Mouse (Mus musculus) common myeloid progenitor, adult 5-6 weeks (primary cell): Measurements from ENCODE around the gene Taf11. TPM values are rescaled to one million over a fixed set of nuclear protein-coding genes. Genes with fewer than 3 reads are reported as not detected.

Experiments
- ATAC-seq: replicated peaks from 2 replicates; pipeline ENCODE4 v1.8.0; 2016; ENCODE audit warnings: low read depth, mild to moderate bottlenecking, moderate TSS enrichment, inconsistent platforms; ENCODE audit not compliant: poor library complexity, severe bottlenecking
- total RNA-seq: library from RNA; stranded (forward); fragments of 200-1000, 187-1606 nt; gene quantifications from 2 replicates; pipeline ENCODE4 v1.2.3, GENCODE M21; 2017

The Taf11 gene
- 29.2 and 35.7 TPM in 2 replicates for total RNA-seq

DNA sequence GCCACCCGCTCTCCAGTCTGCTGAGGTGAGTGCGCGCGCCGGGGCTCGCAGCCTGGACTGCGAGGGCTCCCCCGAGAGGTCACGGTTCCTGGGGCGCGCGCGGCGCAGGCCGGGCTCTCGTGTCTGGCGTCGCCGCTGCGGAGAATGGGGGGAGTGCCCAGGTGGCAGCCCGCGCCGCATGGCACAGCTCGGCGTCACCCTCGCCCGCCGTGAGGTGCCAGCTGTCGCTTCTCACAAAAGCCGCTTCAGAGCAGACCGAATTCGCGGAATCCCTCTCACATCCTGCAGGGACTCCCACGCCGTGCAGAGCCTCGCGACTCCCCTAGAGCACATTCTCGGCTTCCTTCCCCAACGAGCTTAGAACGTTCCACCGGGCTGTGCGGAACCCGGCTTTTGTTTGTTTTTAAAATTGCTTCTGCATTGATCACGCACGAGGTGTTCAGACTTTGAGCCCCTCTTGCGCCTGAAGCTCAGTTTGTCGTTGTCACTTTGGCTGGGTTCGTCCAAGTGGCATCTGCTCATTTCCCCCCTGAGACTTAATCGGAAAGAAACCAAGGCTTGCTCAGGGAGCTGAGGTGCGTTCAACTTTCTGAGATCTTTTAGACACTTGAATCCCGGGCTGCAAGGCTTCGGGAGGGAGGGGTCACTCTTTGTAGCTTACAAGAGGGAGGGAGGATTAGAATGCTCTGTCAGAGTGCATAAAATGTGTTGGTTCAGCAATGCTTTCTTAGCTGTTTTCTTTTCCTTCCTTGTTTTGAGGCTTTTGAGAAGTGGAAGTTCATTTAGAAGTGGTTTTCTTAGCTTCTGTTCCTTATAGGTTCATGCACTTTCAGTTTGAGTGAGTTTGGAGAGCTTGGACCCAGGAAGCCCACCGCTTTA, at the start of gene Taf11:
TSS of gene Taf11 (minus strand) at position 223 of the 879 bp plus-strand sequence.
- peak; percentile 15; the same call in 1 of the 2 replicates for ATAC-seq

DNA sequence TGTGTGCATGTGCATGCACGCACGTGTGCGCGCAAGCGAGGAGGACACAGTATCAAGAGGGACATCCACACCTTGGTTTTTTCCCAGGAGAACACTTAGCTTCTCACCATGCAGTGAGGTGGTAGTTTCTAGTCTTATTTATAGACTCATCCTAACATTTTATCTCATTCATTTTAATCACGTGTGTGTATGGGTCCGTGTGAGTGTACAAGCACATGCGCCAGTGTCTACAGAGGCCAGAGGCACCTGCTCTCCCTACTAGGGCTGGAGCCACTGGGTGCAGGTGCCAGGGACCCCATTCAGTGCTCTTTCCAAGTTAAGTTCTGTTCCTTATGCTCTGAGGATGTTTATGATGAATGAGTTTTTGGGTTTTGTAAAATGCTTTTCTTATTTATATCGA, 48.0 kb upstream of the Taf11 start:
- ATAC-seq = no peak

DNA sequence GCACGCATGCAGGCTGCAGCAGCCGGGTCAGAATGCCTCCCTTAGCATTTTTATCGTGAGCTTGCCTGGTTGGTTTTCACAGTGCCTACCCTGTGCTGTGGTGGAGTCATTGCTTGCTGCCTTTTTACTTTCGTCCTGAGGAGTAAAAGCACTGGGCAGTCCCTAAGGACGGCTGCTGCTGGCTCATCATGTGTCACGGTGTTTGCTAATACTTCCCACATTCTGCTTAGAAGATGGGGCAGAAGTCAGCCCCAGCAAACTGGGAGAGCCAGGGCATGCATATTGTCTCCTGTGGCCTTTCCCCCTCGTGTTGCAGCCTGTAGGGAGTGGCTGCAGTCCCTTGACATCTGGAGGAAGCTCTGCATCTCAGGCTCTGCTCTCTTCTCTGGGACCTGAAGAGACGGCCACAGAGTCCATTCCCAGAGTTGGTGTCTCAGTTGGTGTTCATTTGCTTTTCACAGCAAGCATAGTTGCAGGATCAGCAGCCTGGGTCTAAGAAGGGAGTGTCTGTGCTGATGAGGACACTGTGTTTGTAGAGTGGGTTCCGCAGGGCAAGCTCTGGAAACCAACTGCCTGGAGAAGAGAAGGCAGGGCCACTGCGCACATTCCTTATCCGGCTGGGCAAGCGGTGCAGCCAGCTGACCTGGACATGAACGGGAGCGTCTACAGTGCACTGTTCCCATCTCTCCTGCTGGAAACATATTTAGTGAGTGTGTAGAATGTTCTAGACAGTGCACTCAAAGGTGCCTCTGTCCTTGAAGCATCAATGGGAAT, 45.2 kb upstream of the Taf11 start:
- ATAC-seq = no peak

DNA sequence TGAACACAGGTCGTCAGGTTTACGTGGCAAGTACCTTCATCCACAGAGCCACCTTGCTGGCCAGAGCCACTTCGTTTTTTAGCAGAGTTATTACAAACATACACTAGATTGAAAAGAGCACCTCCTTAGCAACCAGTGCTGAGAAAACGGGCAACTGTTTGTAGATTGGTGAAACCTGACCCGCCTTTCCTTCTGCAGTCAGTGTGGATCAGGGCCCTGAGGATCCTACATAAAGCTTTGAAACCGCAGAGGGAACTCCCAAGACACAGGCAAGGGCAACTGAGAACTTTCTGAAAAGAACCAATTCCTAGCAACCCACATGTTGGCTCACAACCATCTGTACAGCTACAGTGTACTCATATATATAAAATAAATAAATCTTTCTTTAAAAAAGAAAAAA, 43.5 kb upstream of the Taf11 start:
- ATAC-seq = no peak

DNA sequence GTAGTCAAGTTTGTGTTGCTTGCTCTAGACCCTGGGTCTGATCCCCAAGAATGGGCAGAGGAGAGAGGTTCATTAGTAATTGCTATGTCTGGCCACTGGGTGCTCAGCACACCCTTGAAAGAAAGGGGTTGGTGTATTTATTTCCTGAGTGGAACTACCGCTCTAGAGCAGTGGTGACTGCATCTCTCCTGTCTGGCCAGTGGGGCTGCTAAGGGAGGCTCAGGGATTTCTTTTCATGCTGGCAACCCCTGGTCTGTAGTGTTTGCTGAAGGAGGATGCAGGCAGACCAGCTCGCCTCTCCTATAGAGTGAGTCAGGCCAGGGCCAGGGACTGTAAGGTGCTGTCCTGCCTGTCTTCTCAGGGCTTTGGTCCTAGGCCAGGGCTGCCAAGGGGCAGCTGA, 37.5 kb upstream of the Taf11 start:
- no peak for ATAC-seq

DNA sequence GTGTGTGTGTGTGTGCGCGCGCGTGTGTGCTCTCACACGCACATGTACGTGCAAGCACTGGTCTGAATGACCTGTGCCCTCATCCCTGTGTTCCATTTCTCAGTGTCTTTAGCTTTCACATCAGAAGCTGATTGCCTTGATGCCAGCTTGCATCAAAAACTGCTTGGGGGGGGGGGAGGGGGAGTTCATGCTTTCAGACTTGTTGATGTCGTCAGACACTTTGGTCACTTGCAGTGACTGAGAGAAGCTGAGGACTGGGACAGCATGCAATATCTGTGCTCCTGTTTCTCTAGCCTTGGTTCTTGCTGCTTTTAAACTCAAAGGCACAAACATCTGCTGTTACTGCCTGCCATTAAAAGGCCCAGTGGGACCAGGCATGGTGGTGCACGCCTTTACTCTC, 36.7 kb upstream of the Taf11 start:
- ATAC-seq = no peak

DNA sequence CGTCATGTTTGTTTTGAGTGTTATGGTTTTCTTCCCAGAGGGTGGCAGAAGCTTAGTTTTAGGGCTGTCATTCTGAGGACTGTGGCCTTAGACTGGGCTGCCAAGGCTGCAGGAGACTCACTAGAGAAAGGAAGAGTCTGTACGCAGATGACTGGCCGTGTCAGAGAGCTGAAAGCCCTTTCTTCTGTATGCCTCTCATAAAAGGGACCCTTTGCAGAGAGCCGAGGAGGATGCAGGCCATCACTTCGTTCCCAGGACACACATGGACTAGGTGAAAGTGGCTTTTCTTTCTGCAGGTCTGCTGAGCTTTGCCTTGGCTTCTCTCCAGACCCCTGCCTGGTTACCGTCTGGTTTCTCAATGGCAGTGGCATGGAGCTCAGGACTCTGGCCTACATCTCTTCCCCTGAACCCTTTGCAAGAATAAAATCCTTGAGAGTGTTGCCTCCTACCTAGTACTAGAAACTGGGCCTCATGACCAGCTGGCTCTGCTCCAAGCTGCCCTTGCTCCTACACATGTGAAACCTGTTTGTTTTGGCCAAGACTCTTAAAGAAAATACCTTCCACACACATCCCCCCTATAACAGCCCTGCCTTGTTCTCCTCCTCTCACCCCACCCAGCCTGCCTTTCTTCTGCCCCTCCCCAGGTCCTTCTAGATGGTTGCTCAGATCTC, 36.0 kb upstream of the Taf11 start:
- ATAC-seq = no peak

DNA sequence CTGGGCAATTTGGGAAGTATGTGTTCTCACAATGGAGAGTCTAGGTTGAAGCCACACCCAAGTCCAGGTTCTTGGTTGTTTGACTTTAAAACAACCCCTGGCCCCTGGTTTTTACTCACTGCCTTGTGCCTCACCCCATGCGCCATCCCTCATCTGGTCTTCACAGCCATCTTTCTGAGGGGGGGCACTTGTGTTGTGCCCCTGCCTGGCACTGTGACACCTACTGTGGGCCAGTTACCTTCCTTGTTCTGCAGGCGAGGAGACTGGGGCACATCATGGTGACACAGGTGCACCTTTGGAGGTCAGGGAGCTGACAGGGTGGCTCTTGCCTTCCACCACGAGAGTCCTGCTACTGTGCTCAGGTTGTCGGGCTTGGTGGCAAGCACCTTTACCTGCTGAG, 32.5 kb upstream of the Taf11 start:
- no peak for ATAC-seq

DNA sequence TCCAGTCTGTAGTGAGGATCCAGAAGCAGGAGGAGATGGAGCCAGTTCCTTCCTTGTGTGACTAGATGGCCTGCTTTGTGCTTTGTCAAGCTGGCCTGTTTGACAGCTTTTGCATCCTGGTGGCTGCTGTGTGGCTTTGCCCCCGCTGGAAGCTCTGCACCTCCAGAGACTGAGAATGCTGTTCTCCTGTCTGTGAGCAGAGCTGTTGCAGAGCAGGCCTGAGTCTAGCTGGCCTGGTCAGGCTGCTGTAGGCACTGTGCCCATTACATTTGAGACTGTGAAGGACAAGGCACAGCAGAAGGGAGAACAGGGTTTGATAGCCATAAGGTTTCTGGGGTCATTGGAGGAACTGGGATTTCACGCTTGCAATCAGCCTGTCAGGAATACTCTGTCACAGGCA, 32.1 kb upstream of the Taf11 start:
- no peak for ATAC-seq

DNA sequence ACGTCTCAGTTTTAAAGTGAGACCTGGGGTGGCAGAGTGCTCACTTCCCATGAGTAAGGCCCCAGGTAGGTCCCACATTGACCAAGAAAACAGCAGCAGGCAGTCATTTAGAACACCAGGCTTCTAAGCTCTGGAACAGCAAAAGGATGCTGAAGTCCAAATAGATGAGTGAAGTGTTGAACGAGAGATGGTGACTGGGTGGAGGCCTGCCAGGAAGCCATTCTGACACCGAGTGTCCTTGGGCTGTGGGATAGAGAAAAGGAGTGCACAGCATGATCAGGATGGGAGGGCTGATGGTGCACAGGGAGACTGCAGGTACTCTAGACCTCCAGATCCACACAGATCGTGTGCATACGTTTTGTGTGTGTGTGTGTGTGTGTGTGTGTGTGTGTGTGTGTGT, 31.5 kb upstream of the Taf11 start:
- no peak for ATAC-seq

DNA sequence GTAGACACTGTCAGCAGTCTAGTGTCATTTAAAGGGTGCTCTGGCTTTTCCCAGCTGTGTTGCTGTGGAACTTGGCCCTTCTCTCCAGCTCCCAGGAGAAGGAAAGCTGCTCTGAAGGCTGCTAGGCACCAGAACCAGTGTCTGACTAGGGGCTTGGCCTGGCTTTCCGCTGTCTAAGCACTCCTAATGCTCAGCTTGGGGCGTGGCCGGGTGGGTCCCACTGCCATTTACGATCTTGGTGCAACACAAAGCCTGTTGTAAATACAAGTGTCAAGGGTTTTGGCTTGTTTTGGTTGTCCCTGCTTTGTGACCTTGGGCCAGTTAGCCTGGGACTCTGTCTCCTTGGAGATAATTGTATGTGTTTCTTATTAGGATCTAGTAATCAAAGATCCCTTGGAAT, 30.7 kb upstream of the Taf11 start:
- no peak for ATAC-seq

DNA sequence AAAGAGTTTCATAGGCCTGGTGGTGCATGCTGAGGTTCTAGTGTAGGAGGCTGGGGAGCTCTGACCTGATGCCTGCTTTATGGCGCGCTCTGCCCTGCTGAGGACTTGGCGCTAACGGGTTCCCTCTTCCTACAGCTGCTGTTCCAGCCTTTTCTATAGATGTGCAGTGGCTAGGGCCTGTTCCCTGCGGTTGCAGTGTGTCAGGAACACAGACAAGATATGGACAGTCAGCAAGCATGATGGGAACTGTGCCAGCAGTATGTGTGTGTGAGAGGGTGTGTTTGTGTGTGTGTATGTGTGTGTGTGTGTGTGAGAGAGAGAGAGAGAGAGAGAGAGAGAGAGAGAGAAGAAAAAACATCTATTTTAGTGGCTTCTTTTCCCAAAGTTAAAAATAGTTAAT, 29.4 kb upstream of the Taf11 start:
- ATAC-seq = no peak

DNA sequence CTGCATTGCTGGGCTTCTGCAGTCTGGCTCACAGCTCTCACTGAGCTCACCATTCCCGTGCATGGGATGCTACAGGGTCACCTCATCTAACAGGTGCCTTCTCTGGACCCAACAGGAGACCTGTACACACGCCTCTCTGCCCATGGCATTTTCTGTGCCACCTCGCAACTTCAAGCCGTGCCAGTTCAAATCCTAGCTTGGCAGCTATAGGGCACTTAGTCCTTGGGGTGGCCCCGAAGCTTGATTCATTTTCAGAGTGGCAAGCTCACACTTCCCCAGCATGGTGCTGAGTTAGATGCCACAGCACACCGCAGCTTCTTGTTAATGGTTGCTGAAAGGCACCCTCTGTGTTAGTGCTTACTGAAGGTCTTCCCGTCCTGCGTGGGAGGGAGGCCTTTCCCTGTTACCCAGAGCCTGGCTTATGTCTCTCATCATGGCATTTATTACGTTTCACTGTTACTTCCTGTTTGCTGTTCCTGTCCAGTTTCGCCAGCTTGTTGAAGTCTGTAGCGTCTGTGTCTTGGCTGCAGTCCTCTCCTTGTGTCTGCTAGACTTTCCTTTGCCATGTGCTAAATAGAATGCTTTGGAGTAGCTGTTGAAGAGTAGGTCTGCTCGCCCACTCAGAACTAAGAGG, 28.6 kb upstream of the Taf11 start:
- no peak for ATAC-seq

DNA sequence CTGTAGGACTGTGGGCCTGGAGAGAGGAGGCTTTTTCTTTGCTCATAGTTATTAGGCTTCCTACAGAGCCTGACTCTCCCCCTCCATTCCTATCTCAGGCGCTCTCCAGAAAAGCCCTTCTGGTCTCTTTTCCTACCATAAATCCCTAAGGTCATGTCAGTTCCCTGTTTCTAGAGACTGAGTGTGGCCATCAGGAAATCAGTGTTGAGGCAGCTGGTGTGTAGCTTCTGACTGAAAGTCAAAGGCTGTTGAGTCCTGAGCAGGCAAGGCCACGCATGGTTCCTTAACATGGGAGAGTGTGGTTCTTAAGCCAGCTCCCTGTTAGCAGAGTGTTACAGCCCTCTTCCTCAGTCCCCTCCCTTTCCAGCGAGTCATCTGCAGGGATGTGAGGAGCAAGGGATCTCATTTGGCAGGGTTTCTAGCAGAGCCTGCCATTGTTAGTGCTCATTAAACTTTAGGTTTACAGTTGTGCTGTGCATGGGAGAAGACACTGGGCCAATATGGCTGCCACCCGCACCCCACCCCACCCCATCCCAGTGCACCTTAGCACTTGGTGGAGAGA, 27.5 kb upstream of the Taf11 start:
- ATAC-seq = no peak

DNA sequence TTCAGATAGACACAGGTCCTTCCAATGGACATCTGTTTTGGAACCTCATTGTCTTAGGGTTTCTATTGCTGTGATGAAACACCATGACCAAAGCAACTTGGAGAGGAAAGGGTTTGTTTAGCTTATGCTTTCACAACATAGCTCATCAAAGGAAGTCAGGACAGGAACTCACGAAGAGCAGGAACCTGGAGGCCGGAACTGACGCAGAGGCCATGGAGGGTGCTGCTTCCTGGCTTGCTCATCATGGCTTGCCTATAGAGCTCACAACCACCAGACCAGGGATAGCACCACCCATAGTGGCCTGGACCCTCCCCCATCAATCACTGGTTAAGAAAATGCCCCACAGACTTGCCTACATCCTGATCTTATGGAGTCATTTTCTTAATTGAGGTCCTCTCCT, 25.4 kb upstream of the Taf11 start:
- no peak; the same call in 1 of the 2 replicates for ATAC-seq

DNA sequence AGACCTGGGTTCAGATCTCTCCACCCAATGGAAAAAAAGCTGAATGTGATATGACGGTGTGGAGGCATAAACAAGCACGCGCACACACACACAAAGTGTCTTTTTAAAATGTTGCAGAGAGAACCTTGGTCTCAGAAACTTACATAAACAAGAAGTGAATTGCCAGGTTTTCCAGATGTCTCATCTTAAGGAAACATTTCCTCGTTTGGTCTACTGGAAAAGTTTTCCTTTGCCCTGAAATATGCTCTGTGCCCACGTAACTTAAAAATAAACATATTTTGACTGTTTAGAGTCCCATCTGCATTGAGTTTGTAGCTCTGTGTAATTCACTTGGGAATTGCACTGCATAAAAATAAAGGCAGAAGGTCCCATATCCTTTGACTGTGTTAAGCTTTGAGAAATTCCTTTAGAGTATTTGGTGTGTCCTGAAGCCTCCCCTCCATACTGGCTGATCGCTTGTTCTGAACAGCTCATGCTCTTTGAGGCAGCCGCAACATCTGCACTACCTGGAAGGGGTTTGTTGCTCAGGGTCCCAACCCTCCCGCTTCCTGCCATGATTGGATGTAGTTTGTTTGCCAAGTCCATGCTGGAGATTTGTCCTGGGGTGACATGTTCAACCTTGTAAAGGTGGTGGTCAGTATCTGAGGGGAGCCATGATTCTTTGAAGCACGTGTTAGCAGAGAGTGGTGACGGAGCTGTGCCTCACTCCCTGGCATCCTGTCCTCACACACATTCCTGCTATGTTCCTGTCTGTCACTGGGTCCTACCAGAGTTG, 24.7 kb upstream of the Taf11 start:
- no peak for ATAC-seq

DNA sequence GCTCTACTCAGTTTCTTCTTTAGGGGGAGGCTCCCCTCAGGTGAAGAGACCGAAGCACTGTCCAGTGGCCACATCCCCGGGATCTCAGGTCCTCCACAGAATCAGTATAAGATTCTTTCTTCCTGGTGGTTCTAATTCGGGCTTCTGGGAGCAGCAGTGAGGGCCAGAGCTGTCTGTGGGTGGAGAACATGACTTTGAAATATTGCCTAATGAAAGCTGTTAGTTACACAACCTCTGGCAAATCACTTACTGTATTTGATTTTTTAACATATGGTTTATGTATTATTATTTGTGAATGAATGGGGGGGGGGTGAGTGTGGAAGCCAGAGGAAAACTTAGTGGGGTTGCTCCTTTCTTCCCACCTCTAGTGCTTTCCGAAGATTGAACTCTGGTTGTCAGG, 22.2 kb upstream of the Taf11 start:
- no peak for ATAC-seq

DNA sequence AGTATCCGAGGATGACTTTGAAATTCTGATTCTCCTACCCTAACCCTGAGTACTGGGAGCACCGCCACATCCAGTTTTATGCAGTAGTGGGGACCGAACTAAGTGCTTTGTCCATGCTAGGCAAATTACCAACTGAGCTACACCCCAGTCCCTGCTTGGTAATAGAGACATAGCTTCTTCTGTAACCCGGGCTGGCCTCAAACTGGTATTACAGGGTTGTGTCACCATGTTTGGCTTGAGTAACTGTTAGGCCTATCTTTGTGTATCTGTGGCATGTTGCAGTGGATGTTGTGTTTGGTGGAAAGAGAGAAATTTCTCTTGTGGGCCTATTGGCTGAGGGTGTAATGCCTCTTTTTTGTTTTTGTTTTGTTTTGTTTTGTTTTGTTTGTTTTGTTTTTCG, 20.6 kb upstream of the Taf11 start:
- no peak for ATAC-seq

DNA sequence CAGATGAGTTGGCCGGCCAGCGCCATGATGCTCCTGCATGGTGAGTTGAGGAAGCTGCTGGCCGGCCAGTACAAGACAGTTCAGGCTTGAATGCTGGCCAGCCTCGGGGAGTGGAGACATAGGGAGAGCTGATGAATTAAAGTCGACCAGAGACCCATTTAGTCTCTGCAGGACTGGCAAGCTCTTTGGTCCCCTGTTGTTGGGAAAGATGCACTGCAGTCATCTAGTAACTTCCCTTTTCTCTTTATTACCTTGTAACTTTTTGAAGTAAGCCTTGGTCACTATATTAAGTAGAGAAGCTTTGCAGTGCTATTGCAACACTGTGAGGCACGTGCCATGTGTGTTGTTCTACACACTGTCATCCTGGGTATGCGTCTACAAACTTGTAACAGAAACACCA, 15.9 kb upstream of the Taf11 start:
- peak; percentile 74 for ATAC-seq
